Mouse (Mus musculus): Measurements from ENCODE around the gene Rpl21. TPM values are rescaled to one million over a fixed set of nuclear protein-coding genes. Genes with fewer than 3 reads are reported as not detected.
A peak's percentile ranks its signal among the peaks of the same experiment; 100 is the strongest.

Rpl21 gene
- total and polyA plus RNA-seq, 3 experiments: 70.7 to 468 TPM; not detected in 1

DNA sequence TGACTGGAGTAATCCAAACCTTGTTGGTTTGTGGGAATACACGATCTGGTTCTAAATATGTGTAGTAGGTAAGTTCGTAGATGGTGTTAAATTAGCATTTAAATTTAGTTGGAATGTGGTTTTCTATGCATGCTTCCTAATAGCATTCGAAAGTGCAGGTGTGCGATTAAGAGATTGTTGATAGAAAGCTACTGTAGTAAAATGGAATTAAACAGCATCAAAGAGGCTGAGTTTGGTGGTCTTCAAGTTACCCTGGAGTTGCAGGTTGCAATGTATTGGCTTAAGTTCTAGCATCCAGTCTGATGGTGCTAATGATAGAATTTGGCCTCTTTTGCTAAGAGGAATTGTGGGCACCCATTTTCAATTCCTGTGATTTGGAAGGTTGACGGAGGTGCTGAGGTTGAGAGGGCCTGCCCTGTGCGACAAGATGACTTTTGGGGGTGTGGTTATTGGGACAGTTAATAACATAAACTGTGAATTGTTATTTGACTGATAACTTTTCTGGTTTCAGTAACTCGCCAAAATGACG, 1.0 kb downstream of the Rpl21 start (continued):
- TF ChIP-seq CHD2 (IDR thresholded peaks at IDR 0.05; ENCODE audit: low read length) (no peak), RAD21 (IDR thresholded peaks at IDR 0.05; ENCODE audit: low read depth, low read length) (no peak)

DNA sequence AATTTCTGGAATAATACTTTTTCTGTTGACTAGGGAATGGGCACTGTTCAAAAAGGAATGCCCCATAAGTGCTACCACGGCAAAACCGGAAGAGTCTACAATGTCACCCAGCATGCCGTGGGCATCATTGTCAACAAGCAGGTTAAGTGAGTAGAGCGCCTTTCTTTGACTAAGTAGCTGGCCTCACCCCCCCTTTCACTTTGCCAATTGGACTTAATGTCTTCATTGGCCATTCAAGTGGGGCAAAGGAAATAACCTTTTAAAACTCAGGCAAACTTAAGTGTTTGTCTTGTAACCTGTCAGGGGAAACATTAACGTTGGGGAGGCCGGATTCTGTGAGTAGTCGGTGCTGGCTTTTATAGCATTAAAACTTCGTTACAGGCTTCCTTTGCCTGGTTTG, 2.3 kb downstream of the Rpl21 start:
- Histone ChIP-seq H3K27ac (ENCODE audit: control insufficient read depth, low read depth, low read length) (peak overlapping the region; percentile 90), H3K79me2 (ENCODE audit: control insufficient read depth, insufficient read depth, low read length, poor library complexity) (peaks cover 20% of the 10 kb centered on the region), H3K4me1 (ENCODE audit: control insufficient read depth in 1 of 2, insufficient read depth in 2 of 2, low read length in 2 of 2) (peaks cover 0 to 14% of the 10 kb centered on the region in 2 experiments; a peak in 2 of 4 replicates), H3K27me3 (ENCODE audit: control insufficient read depth in 1 of 2, insufficient read depth in 2 of 2, low read length in 2 of 2) (no peaks in the 10 kb centered on the region), H3K9me3 (replicated peaks; ENCODE audit: insufficient read depth, low read length) (no peaks in the 10 kb centered on the region), H3K9ac (ENCODE audit: control insufficient read depth, low read depth, low read length, poor library complexity, severe bottlenecking) (peak overlapping the region; percentile 94), H3K36me3 (ENCODE audit: control insufficient read depth in 1 of 2, insufficient read depth in 2 of 2, low read length in 2 of 2) (peaks cover 12 to 26% of the 10 kb centered on the region in 2 experiments), H3K4me3 (ENCODE audit: control insufficient read depth in 1 of 2, insufficient read depth in 1 of 2, low read depth in 2 of 2, low read length in 2 of 2) (peak overlapping the region in 1 of 2 experiments; percentile 95; a peak in 1 of 4 replicates)
- DNase-seq (ENCODE audit: low read depth, low spot score): peak; percentile 35
- TF ChIP-seq NELFE (IDR thresholded peaks at IDR 0.05; ENCODE audit: low read depth, low read length) (no peak), BHLHE40 (IDR thresholded peaks at IDR 0.05; ENCODE audit: borderline replicate concordance, low read depth, low read length) (no peak), ZC3H11A (IDR thresholded peaks at IDR 0.05; ENCODE audit: low read depth, low read length) (no peak), SMC3 (IDR thresholded peaks at IDR 0.05; ENCODE audit: low read depth, low read length) (no peak), EP300 (IDR thresholded peaks at IDR 0.05; ENCODE audit: low read depth in 1 of 2, low read length in 2 of 2) (no peak), JUND (IDR thresholded peaks at IDR 0.05; ENCODE audit: low read depth, low read length) (no peak), ELF1 (IDR thresholded peaks at IDR 0.05; ENCODE audit: low read depth, low read length) (no peak), MAZ (IDR thresholded peaks at IDR 0.05; ENCODE audit: low read depth, low read length) (no peak), E2F4 (IDR thresholded peaks at IDR 0.05; ENCODE audit: borderline replicate concordance, low read depth, low read length) (no peak), HCFC1 (IDR thresholded peaks at IDR 0.05; ENCODE audit: low read depth, low read length) (no peak), MYC (IDR thresholded peaks at IDR 0.05; ENCODE audit: low read depth, low read length) (no peak), MEF2A (IDR thresholded peaks at IDR 0.05; ENCODE audit: extremely low read depth, insufficient replicate concordance, low read depth, low read length, poor library complexity, severe bottlenecking) (no peak), ETS1 (IDR thresholded peaks at IDR 0.05; ENCODE audit: low read depth, low read length) (no peak), CTCF (IDR thresholded peaks at IDR 0.05 in 2 of 3, conservative IDR thresholded peaks at IDR 0.05 in 1 of 3; ENCODE audit: control insufficient read depth in 1 of 3, insufficient read depth in 1 of 3, low read depth in 2 of 3, low read length in 3 of 3, poor library complexity in 1 of 3, severe bottlenecking in 1 of 3) (no peak), GATA1 (IDR thresholded peaks at IDR 0.05; ENCODE audit: low read depth, low read length) (no peak), TAL1 (IDR thresholded peaks at IDR 0.05; ENCODE audit: low read length) (no peak), MYB (IDR thresholded peaks at IDR 0.05; ENCODE audit: low read depth, low read length) (no peak), RAD21 (IDR thresholded peaks at IDR 0.05; ENCODE audit: low read depth, low read length) (no peak), KAT2A (conservative IDR thresholded peaks at IDR 0.05; ENCODE audit: low read depth, low read length) (no peak), SIN3A (IDR thresholded peaks at IDR 0.05; ENCODE audit: low read length) (no peak)
